Mouse (Mus musculus): ENCODE data around the gene Iqsec3.

Gene Iqsec3

DNA sequence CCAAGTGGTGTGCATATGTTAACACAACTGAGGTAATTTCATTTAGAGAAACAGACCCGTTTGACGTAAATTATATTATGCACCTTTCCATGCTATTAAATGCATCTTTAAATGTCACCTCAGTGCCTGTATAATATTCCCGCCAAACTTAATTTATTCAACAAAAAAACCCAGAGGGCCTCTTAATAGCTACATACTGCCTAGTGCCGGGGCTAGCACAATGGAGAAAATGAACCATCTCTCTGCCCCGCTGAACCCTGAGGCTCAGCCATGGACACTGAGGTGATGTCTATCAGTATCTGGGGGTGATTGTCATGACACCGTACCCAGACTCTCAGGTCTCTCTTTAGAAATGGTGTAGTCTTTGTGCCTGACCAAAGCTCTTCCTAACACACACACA lies 116.2 kb downstream of the Iqsec3 start:
- no peak for DNase-seq

DNA sequence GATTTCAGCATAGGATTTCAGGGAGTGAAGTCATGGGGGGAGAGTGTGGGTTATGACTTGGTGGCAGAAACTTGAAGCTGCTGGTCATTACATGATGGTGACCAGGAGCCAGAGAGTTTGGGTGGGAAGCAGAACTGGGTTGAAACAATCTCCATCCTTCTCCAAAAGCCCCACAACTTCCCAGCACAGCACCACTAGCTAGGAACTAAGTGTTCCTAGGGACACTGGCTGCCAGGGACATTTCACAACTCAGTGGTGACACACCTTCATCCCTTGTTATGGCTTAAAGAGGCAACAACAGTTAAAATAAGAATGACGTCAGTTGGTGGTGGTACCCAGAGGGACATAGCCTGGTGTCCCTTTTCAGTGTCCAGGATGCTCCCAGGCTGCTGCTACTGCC lies 117.4 kb downstream of the Iqsec3 start:
- no peak for DNase-seq

DNA sequence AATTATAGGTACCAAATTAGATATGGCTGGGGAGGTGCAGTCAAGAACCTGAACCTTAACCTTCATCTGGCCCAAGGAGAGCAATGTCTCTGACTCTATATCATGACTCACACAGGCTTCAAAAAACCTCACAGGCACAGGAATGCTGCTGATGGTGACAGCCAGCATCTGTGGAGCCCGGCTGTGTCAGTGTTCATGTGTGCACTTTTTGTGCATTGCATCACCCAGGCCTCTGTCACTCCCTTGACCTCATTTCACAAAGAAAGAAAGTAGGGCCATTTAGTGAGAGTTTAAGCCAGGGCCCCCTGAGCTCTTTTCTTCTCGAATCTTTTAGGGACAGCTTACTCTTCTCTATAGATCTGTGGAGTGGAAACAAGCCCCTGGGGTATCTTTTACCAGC lies 121.2 kb downstream of the Iqsec3 start:
- no peak for DNase-seq

DNA sequence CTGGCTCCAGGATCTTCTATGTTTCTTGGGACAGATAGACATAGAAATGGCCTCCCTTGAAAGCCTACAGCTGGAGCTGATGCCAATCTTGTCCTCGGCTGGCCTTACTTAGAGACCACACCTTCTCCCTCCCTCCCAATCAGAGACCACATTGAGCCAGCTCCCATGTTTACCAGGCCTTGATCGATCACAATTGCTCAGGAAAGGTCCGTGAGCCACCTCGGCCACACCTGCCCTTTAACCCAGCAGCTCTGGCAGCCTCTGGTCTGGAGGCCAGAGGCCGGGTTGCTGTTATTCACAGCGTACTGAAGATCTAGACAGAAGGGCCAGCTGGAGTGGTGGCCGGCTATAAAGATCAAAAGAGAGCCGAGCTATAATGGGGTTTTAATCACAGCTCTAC lies 127.0 kb downstream of the Iqsec3 start:
- DNase-seq: no peak

DNA sequence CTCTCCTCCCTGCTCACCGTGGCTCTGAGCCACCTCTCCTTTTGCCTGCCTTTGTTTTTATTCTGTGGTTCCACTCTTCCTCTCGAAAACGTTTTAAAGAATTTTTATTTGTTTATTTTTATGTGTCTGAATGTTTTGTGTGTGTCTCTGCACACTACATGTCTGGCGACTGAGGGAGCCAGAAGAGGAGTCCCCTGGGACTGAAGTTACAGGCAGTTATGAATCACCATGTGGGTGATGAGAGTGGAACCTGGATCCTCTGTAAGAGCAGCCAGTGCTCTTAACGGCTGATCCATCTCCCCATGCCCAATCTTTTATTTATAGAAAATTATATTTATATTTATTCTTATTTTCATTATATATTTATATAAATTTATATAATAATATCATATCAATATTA lies 129.1 kb downstream of the Iqsec3 start:
- DNase-seq: no peak

DNA sequence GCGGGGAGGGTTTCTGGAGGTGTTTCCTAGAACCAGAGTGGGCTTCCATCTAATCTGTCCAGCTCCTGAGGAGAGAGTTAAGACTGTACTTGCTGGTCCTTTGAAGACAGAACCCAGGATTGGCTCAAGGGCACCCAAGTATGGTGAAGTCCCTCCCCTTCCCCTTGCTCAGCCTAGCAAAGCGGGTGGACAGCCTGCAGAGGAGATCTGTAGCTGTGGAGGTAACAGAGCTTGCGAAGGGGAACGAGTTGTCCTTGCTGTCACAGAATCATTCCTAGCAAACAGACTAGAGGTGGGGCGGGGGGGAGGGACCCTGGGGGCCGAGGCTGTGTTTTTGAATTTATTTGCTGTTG lies 129.7 kb downstream of the Iqsec3 start:
- DNase-seq: no peak

DNA sequence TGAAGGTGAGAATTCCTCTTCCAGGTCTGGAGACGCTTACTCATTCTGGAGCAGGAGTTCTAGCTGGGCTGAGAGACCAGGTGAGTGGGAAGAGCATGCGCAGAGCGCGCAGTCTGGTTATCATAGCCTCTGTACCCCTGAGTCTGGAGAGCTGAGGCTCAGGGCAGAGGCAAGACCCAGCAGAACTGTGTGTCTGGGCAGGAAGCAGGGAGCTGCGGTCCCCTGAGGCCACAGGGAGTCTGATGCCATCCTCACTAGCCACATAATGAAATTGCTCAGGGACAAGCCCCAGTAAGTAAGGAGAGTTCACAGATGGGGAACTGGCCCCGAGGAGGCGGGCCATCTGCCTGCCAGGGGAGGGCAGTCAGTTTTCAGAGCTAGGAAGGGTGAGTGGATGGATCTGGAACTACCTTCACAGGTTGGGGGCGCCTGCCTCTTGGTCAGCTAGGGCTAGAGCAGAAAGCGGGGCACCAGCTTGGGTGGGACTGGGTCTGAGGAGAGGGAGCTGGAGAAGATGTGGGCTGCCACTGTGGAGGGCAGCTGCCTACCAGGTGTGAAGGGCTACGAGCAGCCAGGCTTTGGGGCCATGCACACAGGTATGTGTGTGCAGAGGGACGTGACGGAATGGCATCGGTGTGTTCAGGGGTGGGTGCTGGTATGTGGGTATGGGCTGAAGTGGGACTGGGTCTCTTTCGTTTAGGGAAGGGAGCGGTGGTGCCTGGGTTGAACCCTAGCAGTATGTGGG lies 130.3 kb downstream of the Iqsec3 start, which contains the start of gene Slc6a12:
Gene Slc6a12, plus strand, starts transcription at position 51 of the 745 bp plus-strand sequence.
- no peak for DNase-seq

DNA sequence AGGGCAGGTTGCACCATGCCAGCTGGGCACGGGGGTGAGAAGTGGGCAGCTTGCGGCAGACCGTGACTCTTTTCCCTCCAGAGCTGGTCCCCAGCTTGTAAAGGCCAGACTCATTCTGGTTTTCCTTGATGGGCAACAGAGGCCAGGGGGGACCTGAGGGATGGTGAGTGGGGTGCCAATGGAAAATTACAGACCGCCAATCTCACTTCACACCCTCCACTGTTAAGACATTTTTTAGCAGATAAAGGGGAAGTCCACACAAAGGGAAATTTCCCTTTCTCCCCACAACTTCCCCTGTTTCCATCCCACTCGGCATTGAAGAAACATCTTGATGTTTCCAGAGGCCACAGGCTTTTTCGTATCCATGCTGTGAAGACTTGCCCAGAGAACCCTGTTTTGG lies 131.8 kb downstream of the Iqsec3 start:
- no peak for DNase-seq

DNA sequence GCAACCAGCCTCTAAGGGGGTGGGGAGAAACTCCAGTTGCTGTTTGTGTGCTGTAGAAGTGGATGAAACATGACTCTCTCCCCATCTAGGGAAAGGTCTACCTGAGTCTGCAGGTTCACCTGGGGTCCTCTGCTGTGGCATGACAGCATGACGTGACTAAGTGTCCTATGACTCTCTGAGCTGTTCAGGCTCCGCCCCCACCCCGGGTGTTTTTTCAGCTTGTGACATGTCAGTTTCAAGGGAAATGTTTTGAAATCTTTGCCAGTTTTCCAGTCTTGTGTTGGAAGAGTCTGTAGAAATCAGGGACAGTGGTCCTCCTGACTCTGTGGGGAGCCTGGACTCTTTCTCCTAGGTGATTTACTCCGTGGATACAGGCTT lies 135.0 kb downstream of the Iqsec3 start:
- DNase-seq: no peak

DNA sequence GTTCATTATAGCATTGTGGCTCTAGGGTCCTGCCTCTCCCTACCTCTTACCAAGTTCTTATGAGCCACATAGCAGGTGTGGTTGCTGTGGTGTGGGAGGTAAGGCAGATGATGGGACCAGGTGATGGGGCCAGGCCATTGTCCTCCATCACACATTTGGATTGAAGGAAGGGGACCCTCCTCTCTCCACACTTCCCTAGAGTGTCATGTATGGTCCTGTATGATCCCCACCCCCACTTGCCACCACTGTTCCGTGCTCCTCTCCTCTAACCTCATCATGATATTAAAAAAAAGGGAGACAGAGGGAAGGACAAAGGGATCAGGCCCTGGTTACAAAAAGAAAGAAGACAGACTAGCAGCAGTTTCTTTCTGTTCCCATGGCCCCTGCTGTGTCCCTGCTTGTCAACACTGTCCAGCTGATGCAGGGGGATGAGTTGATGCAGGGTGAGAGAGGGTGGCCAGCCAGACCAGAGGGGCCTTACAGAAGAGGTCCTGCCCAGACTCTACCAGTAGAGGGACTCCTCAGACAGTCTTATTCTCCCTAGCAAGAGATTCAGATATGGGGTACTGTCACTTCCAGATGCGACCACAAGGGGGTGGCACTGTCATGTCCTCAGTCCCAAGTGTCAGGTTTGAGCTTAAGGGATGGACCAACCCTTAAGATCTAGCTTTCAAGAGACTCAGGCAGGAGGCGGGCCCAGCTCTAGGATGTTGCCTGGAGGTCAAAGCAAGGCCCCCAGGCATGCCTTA lies 135.5 kb downstream of the Iqsec3 start:
- DNase-seq: peak; percentile 87 to 93

DNA sequence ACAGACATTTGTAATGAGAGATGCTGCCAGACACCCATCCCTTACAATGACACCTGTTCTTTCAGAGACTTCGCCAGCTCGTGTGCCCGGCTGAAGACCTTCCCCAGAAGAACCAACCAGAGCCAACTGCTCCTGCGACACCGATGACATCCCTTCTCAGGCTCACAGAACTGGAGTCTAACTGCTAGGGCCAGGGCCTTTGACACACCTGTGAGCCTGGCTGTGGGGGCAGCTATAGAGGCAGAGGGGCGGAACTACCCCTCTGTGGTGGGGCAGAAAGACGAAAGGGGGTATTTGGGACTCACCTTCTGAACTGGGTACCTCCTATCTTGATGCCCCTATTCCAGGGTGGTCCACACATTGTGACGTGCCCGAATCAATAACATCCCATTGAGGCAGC lies 136.2 kb downstream of the Iqsec3 start:
- no peak for DNase-seq

DNA sequence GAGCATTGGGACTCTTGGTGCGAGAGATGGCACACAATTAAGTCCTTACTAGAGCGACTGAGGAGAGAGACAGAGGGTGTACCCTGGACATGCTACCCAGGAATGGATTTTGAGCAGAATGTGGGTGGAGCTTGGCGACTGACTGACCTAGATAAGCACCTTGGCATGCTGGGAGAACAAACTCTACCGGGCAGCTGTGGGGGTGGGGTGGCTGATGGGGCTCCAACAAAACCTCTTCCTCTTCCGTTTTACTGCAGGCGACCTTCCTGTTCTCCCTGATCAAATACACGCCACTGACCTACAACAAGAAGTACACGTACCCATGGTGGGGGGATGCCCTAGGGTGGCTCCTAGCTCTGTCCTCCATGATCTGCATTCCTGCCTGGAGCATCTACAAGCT lies 136.9 kb downstream of the Iqsec3 start:
- no peak for DNase-seq

DNA sequence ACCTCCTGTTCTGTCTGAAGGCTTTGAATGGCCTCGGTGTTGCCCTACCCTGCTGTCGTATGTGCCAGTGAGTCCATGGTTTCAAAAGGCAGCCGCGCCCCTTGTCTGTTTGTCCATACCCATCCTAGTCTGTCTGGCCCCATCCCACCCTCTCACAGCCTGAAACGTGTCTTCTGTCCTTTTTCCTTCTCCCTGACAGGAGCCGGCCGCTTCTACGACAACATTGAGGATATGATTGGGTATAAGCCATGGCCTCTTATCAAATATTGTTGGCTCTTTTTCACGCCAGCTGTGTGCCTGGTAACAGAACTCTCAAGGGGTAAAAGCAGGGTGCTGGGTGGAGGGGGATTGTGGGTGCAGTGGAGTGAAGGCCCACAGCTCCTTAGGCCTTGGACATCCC lies 137.6 kb downstream of the Iqsec3 start:
- no peak for DNase-seq

DNA sequence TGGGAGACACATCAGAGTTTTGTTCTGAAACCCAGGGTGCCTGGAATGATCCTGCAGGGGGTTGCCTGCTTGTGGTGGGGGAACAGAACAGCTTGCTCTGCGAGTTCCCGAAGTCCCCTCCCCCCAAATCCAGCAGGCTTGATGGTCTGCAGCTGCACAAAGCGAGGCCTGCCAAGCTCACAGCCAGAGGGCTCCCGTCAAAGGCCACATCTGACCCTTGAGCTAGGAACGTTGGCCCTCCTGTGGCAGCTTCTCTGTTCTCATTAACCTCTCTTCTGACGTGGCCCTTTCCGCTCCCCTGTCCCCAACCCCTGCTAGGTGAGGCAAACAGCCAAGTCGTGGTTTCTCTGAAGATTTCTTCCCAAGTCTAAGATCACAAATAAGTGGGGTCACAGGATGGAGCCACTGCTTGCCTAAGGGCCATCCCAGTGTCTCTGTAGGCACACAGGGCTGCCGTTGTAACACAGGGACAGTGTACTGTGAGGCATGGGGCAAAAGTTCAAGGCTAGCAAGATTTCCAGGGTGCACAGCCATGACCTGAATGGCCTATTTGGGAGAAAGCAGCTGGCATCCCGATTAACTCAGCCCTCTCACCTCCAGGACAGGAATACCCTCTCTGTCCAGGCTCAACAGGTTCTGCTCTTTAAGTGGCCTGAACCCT lies 143.5 kb downstream of the Iqsec3 start:
- no peak for DNase-seq

DNA sequence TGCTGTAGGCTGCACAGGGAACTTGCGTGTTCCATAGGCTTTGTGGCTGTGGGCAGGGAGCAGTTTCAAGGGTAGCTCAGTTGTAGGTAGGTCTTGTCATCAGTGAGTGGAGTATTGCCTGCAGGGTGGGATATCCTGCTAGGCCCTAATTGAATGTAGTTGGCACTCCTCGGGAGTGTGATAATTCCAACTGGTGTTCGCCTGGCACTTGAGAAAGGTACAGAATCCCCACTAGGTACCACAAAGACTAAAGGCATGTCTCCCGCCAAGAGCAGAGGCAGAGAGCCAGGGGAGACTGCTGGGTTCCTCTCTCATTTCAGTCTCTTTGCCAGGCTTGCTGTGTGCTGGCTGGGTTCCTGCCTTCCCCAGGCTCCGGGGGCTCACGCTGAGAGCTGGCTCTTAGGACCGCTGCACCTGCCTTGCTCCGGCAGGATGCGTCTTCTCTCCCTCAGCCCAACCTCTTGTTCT lies 145.0 kb downstream of the Iqsec3 start:
- peak; percentile 81 to 97 for DNase-seq

DNA sequence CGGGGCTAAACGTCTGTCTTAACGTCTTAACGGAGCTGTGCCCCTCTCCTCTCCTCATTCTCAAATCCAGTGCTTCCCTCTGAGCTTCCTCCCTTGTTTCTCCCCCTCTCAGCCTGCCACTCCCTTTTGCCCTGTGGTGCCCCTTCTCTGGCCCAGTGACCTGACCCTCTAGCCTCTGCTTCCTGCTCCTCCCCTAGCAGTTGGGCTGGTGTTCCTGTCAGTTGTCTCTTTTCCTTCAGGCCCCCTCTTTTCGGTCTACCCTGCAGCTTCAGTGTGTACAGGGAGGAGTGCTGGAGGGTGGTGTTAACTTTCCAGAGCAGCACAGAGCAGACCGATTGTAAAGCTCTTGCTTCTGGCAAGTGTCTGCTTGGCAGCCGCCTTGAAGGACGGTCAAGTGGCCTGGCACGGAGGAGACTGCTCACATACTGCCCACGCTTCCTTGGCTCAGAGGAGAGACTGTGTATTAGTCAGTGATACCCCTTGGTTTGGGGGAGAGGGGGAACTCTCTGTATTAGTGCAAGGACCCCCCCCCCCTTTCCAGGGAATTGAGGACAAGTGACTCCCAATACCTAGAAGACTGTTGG lies 146.9 kb downstream of the Iqsec3 start:
- DNase-seq: peak; percentile 47 to 58

DNA sequence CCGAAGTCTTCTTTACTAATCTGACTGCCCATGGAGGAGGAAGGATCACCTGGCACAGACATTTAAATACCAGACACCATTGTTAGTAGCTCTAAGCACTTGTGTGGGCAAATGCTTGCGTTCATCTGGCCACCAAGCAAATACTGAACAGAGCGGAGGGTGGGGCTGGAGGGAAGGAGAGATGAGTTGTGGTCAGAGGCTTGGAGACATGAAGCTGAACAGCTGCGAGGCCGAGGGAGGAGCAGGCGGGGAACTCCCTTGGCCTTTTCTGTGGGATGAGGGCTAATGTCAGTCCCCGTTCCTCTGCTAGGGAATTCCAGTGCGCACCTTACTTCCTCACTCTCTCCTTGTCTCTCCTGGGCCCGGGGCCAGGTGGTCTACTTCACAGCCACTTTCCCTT lies 147.7 kb downstream of the Iqsec3 start:
- no peak for DNase-seq

DNA sequence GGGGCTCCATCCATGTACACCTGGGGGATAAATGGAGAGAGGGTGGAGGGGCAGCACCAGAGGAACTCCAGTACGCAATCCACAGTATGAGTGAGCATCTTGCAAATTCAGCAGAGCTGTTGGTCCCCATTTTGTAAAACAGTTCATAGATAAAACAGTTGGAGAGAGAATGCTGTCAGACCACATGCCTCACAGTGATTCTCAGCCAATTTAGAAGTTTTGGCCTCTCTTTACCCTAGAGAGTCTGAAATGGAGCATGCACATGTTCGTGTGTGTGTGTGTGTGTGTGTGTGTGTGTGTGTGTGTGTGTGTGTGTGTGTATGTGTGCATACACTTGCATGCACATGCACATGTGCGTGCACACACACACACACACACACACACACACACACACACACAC lies 148.2 kb downstream of the Iqsec3 start:
- DNase-seq: no peak
